Mouse (Mus musculus): Measurements from ENCODE around the gene Rnps1.
A peak's percentile ranks its signal among the peaks of the same experiment; 100 is the strongest.
"Not testable (repeated sequence)": the region's sequence is repeated elsewhere in the genome, so short reads cannot be mapped to it uniquely, and the experiment has no call there.

Gene Rnps1

DNA sequence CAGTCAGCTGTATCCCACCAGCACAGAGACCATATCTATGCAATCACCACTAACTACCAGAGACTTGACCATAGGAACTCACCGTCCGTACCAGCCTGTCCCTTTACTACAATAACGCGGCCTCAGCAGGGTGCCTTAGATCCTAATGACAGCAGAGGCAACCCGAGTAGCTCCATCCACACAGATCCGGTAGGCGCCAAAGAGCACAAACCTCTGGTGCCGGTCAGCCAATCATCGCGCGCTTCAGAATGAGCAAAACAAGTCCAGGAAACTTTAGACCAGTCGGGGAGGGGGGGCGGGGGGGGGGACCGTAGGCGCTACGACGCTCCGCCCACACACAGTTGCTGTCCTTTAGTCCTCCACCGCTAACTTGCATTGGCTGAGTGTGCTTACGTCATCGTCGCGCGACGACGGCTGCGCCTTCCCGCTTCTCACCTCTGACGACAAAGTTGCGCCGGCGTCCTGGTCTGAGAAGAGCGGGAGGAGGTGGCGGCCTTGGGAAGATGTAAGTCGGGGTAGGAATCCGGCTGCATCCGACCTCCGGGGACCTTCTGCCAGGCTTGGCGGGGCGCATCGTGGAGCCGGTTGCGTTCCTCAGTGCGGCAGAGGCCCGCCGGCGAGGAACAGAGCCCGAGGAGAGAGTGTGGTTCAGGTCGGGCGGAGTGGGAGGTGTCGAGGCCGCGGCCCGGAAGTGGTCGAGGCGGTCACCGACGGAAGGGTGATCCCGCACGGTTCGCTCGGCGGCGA, at the start of gene Rnps1:
Gene Rnps1 (plus strand): TSS at position 336 of the 747 bp plus-strand sequence.
- DNase-seq (ENCODE audit: low spot score): peak; percentile 93

DNA sequence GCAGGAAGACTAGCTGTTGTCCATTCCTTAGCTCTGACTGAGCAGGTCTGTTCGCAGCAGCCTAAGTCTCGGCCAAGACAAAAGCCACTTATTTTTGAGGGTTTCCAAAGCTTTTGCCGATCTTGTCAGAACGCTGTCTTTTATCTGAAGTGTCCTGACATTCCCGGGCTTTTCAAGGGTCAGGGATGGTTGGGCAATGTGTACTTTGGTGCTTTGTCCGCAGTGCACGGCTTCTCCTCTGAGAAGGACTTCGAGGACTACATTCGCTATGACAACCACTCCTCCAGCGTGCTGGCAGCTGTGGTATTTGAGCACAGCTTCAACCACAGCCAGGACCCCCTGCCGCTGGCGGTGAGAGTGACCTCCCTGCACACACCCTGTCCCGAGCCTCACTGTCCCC, 48.5 kb upstream of the Rnps1 start:
- DNase-seq (ENCODE audit: low spot score): peak; percentile 83

DNA sequence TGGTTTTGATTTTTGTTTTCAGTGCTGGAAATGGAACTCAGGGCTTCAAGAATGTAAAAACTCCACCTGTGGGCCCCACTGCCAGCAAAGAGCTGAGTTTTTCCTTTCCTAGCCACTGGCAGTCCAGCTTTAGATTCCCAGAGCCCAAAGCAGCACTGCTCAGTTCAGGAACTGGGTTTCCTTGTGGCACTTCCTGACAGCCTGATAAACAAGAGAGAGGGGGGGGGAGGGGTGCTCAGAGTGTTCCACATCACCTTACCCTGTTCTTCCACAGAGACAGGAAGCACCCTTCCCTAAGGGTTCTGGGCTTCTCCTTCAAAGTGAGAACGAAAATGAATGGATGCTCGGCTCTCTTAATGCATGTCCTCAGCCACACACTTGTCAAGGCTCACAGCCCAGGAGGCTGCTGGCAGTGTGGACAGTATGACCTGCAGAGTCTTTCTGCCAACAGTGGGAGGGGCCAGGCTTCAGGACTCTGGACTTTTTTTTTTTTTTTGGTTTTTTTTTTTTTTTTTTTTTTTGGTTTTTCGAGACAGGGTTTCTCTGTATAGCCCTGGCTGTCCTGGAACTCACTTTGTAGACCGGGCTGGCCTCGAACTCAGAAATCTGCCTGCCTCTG, 39.2 kb upstream of the Rnps1 start:
- no peak for DNase-seq (ENCODE audit: low spot score)

DNA sequence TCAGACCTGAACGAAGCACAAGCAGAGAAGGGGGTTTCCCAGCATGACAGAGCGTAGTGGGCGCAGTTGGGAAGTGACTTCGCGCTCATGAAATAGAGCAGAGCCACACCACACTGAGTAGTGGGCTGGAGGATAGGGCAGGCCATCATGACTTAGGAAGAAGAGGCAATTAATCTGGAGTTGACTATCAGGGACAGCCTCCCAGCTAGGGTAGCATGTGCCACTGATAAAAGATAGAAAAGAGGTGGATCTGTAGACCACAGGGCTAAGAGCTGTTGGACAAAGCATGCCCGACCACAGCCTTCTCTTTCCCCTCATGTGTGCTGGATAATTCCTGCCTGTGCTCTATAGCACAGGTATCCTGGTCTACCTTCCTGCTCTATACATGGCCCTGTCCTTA, 38.5 kb upstream of the Rnps1 start:
- no peak for DNase-seq (ENCODE audit: low spot score)

DNA sequence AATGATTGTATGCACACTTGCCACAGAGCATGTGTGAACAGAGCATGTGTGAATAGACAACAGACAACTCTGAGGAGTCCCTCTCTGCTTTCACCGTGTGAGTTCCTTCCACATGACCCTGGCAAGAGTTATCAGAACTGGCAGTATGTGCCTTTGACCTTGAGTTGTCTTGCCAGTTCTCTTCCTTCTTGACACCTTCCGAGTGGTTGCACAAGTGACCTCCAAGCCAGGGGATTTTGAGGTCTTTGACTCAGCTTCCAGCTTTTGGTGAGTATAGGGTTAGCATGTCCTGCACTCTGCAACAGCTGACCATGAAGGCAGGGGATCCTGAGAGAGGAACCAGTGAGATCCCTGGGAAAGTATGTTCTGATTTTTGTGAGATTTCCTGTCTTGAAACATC, 35.9 kb upstream of the Rnps1 start:
- no peak for DNase-seq (ENCODE audit: low spot score)

DNA sequence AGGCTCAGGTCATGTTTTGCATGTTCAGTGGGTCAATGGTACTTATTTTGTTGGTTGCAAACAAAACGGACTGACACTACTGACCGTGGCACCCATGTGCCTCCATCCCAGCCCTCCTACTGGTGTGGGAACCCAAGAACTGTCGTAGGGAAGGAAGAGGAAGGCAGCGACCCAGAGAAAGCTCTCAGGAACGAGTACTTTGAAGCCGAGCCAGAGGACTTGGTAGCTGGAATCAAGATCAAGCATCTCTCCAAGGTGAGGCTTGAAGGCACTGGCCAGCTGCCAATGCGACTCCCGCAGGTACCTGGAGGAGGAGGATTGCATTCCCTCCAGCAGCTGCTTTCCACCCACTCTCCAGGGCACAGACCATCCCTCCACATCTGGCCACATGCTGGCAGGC, 30.6 kb upstream of the Rnps1 start:
- peak; percentile 74 for DNase-seq (ENCODE audit: low spot score)

DNA sequence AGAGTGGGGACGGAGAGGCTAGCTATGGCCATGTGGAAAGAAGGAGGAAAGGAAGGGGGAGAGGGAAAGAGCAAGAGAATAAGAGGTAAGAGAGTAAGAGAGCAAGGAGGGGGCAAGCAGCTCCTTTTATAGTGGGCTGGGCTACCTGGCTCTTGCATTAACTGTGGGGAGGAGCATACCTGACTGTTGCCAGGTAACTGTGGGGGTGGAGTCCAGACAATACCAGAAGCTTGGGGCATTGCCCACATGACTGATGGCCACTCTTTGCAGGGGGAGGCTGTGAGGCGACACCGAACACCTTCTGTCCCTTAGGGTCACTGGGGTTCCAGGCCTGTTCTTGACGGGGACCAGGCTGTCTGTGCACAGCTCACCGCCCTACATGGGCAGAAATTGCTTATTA, 25.7 kb upstream of the Rnps1 start:
- no peak for DNase-seq (ENCODE audit: low spot score)

DNA sequence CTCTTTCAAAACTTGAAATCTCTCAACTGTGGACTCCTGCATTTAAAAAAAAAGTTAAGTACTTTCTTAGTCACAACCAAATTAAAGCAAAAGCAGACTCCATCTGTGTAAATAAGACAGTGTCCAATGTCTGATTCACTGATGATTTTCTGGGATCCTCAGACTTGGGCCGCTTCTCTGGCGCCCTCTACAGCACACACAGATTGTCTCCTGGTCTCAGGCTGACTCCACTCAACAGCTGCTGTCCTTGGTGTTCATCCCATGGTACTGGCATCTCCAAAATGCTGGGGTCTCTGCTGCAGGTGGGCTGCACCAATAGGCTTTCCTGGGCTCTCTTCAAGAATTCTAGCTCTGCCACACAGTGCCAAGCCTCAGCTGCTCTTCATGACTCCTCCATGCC, 24.5 kb upstream of the Rnps1 start:
- DNase-seq (ENCODE audit: low spot score): peak; percentile 55

DNA sequence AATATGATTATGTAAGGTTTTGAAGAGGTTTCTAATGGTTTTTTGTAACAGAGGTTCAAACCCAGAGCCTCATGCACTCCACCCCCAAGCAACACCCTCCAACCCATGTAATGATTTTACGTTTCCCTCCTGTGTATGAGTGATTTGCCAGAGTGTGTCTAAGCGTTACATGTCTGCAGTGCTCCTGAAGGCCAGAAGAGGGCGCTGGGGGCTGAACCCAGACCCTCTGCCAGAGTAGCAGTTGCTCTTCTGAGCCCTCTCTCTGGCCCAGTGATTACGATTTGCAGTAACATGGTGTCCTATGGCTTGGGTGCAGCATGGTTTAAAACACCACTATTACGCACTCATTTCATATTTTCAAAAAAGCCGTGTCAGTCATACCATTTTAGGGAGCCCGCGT, 23.2 kb upstream of the Rnps1 start:
- DNase-seq (ENCODE audit: low spot score): no peak

DNA sequence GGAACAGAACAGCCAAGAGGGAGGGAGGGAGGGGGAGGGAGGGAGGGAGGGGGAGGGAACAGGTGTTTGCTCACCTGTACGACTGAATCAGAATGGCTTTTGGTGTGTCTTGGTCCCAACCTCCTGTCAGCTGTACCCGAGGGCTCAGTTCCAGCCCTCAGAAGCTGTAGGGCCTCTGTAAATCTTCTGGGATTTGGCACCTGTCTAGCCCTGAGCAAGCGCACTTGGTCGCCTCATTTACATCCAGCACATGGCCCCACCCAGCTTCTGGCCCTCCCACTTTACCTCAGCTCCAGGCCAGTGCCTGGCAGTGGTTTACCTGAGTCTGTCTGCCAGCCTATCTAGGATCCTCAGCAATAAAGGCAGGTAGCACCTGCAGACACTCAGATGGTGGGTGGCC, 20.8 kb upstream of the Rnps1 start:
- DNase-seq (ENCODE audit: low spot score): no peak

DNA sequence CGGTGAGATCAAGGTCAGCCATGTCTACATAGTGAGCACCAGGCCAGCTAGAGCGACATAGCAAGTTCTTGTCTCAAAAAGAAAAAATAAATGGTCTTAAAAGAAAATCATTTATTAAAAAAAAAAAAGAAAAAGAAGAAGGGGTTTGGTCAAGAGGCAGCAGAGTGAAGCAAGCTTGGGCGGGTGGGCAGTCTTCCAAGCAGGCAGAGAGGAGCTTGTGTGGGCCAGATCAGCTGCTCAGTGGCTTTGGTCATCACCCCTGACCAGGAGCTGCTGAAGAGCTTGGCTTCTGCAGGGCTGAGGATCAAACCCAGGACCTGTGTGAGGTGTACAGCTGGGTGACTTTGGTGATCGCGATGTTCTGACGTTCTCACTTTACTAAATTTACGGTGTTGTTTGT, 19.9 kb upstream of the Rnps1 start:
- DNase-seq (ENCODE audit: low spot score): no peak

DNA sequence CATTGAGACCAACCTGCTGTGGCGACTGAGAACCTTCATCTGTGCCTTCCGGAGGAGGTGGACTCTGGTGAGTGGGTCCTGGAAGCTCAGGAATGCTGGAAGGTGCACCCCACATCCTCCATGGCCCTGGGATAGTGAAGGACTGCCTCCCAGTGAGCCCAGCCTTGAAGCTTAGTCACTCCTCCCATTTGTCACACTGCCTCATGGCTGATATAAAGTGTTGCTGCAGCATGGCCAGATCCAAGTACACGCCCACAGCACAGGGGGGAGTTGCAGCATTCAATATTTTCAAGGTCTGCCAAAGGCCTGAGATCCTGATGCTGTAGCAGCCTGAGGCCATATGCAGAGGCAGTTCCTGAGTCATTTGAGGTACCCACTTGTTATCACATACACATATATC, 12.0 kb upstream of the Rnps1 start:
- DNase-seq (ENCODE audit: low spot score): no peak

DNA sequence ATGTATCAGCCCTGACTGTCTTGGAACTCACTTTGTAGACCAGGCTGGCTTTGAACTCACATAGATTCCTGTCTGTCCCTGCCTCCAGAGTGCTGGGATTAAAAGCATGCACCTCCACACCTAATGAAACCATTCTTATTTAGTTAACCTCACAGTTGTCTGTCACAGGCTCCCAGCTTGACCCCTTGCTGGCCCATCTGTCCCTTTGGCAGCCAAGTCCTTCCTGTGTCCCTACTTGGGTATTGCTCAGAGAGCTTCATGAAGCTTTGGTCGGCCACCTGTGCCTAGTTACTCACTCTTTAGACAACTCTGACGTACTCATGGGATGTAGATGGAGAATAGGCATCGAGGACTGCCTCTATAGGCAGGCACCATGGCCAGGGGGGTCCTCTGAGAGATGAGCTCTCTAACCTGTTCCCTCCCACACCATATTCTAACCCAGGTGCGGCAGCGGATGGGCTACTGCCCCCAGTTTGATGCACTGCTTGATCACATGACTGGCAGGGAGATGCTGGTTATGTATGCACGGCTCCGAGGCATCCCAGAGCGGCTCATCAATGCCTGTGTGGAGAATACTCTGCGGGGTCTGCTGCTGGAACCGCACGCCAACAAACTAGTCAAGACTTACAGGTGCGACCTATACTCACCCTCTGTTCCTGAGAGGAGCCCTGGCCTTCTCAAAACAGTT, 7.1 kb upstream of the Rnps1 start:
- DNase-seq (ENCODE audit: low spot score): no peak

DNA sequence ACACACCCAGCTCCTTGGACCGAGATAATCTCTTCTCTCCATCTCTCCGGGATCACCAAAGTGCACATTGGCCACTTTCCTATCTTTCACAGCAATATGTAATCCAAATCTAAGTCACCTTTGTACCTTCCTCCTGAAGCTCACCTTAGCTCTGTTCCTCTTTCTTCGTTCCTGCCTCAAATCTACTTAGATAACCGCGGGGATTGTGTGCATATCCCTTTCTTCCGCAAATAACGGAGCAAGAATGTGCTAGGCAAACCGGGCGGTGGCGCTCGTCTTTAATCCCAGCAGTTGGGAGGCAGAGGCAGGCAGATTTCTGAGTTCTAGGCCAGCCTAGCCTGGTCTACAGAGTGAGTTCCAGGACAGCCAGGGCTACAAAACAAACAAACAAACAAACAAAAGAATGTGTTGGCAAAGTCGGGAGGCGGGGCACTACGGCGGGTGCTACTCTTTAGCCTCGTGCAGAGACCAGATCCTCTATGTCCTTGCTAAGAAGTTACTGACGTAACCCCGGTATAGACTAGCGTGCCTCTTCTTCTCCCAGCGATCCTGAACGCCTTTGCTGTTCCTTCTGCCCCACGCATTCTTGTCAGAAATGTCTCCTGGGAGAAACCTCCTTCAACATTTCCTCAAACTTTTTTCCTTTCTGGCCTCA, 681 bp upstream of the Rnps1 start:
- no peak for DNase-seq (ENCODE audit: low spot score)

DNA sequence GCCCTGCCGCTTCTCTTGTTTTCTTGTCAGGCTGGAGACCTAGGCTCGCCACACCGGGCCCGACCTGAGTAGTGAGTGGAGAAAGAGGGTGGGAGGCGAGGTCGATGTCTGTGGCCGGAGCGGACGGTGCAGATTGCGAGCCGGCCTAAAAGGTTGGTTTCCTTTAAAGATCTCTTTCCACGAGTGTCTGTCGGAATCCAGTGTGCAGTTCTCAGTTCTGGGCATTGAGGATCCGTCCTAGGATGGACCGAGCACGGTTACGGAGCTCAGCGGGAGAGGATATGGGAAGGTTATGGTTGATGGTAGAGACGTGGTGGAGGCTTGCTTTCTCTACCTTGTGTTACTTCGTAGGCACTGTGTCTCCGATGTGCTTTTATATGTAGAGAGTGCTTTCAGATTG, 646 bp downstream of the Rnps1 start:
- DNase-seq (ENCODE audit: low spot score): no peak

DNA sequence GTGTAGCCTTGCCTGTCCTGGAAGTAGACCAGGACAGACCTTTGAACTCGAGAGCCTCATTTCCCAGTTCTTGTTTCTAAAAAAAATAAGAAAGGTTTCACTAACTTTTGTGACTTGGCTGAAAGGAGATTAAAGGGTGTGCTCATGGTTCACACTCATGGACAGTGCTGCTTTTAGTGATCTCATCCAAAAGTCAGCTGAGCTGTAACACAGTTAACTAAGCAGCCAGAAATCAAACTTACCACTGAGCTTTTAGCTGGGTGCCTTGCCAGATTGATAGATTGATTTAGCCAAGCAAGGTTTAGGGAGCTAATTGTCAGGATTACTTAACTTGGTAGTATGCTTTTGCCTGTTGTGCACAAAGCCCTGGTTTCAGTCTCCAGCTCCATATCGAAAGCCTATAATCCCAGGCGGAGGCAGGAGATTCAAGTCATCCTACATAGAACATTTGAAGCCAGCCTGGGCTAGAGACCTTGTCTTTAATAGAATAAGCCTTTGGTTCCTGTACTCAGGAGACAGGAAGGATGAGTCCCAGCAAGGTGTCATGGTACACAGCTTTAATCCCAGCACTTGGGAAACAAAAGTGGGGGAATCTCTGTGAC, 1.8 kb downstream of the Rnps1 start:
- DNase-seq (ENCODE audit: low spot score): no peak

DNA sequence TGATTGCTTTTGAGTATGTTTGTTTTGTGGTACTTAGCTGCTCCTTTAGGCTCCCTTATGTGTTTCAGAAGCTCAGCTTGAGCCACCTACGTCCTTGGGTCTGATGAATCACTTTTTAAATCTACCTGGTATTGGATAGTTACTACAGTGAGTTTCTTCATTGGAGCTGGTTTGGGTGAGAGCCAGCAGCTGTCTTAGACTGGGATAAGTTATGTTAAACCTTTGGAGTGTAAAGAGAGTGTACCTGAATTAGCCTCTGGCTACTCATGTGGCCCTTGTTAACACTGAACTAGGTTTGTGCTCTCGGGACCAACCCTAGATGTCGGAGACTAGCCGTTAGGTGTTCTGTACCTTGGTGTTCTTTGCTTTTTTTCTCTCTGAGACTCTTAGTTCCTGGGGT, 8.7 kb downstream of the Rnps1 start:
- DNase-seq (ENCODE audit: low spot score): no peak

DNA sequence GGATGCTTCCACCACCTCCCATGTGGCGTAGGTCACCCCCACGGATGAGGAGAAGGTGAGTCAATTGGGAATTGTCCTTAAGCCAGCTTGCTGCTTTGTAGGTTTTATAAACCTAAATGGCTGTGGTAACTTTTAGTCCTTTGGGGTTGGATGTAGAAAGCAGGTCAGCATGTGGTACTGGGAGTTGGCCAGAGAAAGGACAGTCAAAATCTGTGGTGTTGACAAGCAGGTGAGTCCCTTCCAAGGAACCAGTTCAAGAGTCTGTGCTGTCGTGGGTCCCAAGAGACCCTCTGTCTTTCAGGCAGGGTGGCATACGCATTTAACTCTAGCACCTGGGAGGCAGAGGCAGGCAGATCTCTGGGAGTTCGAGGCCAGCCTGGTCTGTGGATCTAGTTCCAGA, 10.1 kb downstream of the Rnps1 start:
- DNase-seq (ENCODE audit: low spot score): no peak

DNA sequence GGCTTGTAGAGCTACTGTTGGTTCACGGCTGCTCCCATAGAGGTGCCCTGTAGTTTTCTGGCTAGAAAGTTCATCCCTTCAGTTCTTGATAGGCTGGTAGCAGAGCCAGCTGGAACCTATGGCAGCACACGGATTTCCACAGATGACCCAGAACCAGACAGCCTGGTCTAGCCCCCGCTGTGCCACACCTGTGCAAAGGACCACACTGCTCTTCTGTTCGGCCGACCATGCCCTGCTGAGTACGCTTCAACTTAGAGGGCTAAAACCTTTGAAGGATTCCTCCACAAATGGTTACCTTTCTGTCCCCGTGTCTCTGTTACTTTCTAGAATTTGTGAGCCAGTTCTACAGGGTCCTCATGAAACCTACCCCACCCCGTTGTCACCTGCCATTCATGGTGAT, 11.0 kb downstream of the Rnps1 start:
- DNase-seq (ENCODE audit: low spot score): not testable (repeated sequence)

DNA sequence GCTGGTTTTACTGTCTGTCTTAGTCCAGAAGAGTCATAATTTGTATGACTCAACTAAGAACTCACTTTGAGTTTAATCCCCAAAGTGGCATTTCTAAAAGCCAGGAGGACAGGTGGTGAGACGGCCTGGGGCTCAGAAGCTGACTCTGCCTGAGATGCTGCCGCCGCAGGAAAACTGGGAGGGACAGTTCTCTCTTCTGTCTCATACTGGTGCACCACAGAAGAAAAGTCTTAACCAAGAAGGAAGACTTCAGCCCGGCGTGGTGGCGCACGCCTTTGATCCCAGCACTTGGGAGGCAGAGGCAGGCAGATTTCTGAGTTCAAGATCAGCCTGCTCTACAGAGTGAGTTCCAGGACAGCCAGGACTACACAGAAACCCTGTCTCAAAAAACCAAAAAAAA, 11.5 kb downstream of the Rnps1 start:
- no peak for DNase-seq (ENCODE audit: low spot score)

DNA sequence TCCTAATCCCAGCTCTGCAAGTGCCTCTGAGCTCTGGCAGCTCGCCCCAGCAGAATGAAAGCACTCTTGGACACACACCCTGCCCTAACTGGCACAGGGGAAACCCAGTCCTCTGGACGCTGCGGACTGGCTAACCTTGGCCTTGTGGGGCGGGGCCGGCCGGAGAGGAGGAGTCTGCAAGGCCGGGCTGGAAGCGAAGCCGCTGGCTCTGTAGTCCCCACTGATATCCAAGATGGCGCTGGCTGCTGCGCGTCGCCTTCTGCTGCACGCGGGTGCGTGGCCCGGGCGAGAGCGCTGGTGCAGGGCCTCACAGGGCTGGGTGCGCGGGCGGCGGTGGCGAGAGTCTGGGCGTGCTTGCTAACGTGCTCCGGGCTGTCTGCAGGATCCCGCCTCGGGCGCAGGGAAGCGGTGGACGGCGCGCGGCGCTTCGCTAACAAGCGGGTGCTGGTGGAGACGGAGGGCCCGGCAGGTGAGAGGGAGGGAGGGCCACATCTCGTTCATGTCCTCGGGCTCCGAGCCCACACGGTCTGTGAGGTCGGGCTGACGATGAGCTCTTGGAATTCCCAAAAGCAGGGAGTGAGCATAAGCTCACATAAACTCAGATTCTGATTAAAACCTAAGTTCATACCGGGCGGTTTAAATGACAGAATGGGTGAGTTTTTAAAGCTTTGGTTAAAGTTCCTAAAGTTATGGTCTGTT, 12.3 kb downstream of the Rnps1 start, which contains the start of gene Eci1:
Gene Eci1 (plus strand): TSS at position 171 of the 699 bp plus-strand sequence.
- DNase-seq (ENCODE audit: low spot score): peak; percentile 98

DNA sequence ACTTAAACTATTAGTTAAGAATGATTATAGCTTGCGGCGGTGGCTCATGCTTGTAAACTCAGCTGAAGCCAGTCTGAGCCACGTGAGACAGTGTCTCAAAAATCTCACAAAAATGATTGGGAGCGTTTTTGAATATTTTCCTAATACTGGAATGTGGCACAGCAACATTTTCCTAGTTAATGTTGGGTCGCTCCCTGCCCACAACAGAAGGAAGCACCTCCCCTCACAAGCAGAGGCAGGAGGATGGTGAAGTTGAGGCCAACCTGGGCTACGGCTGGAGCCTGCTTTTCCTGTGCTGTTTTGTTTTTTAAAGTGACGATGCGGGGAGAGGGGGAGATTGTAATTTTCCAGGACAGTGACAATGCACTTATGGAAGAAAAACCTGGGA, 12.8 kb downstream of the Rnps1 start:
- DNase-seq (ENCODE audit: low spot score): no peak

Data from lung, postnatal 25 days (tissue).